Mouse (Mus musculus): ENCODE data around the gene Dscam. TPM values are rescaled to one million over a fixed set of nuclear protein-coding genes. Genes with fewer than 3 reads are reported as not detected.

The Dscam gene
- polyA plus RNA-seq, 1 experiment = under 0.01 TPM

GRCm38 (mm10) chr16:96552680-96553079 is 617.9 kb downstream of the Dscam start:
- TF ChIP-seq TCF3 (IDR thresholded peaks at IDR 0.05; ENCODE audit: insufficient read length, low read depth) (no peak), USF1 (IDR thresholded peaks at IDR 0.05; ENCODE audit: low read depth) (no peak), MYOG (IDR thresholded peaks at IDR 0.05; ENCODE audit: control insufficient read depth in 1 of 3, insufficient read depth in 1 of 3, insufficient read length in 2 of 3, low read depth in 2 of 3) (no peak), POLR2AphosphoS2 (IDR thresholded peaks at IDR 0.05; ENCODE audit: insufficient read length, low read depth) (no peak), REST (IDR thresholded peaks at IDR 0.05; ENCODE audit: insufficient read depth, insufficient read length) (no peak), E2F4 (IDR thresholded peaks at IDR 0.05; ENCODE audit: insufficient read depth) (no peak), POLR2A (IDR thresholded peaks at IDR 0.05; ENCODE audit: insufficient read length, low read depth) (no peak), TCF12 (IDR thresholded peaks at IDR 0.05; ENCODE audit: insufficient read depth, poor library complexity, severe bottlenecking) (no peak), MYOD1 (IDR thresholded peaks at IDR 0.05; ENCODE audit: control insufficient read depth in 1 of 3, insufficient read length in 2 of 3, low read depth in 2 of 3) (no peak)
- H3K4me2 ChIP-seq (ENCODE audit: low read depth) = no peak overlapping the region
- no peak overlapping the region for H3ac ChIP-seq (ENCODE audit: control insufficient read depth, insufficient read length)
- H3K36me3 ChIP-seq (ENCODE audit: control insufficient read depth, insufficient read depth) = no peaks in the 10 kb centered on the region
- no peak overlapping the region for H3K4me3 ChIP-seq
- no peaks in the 10 kb centered on the region for H3K27me3 ChIP-seq (ENCODE audit: control insufficient read depth, insufficient read depth, insufficient read length)
- no peaks in the 10 kb centered on the region for H3K79me2 ChIP-seq (ENCODE audit: control insufficient read depth, insufficient read depth)

DNA sequence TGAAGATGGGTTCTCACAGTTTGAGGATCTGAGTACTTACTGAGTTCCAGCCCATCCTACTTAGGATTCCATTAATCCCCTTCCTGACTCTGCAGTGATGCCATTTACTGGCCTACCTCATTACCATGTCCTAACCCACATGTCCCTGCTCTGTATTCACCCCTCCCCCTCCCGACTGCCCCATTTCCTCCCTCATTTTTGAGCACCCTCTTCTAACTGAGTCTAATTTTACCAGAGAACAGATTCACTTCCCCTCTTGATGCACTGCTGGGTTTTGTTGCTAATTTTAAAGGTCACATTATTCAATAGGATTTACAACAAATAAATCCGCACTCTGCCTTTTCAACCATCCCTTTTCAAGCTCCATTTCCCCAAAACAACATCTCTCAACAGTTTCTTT is 629.5 kb downstream of the Dscam start:
- TF ChIP-seq POLR2AphosphoS2 (IDR thresholded peaks at IDR 0.05; ENCODE audit: insufficient read length, low read depth) (no peak), TCF12 (IDR thresholded peaks at IDR 0.05; ENCODE audit: insufficient read depth, poor library complexity, severe bottlenecking) (no peak), MYOD1 (IDR thresholded peaks at IDR 0.05; ENCODE audit: control insufficient read depth in 1 of 3, insufficient read length in 2 of 3, low read depth in 2 of 3) (no peak), CEBPB (IDR thresholded peaks at IDR 0.05; ENCODE audit: insufficient read depth, poor library complexity, severe bottlenecking) (no peak), USF1 (IDR thresholded peaks at IDR 0.05; ENCODE audit: low read depth) (no peak)
- Histone ChIP-seq H3K4me2 (ENCODE audit: low read depth) (no peak overlapping the region), H3K4me3 (no peak overlapping the region), H3K79me2 (ENCODE audit: control insufficient read depth, insufficient read depth) (no peaks in the 10 kb centered on the region), H3K36me3 (ENCODE audit: control insufficient read depth, insufficient read depth) (no peaks in the 10 kb centered on the region), H3ac (ENCODE audit: control insufficient read depth, insufficient read length) (no peak overlapping the region), H3K27me3 (ENCODE audit: control insufficient read depth, insufficient read depth, insufficient read length) (no peaks in the 10 kb centered on the region)

Other genes starting within 250 kb of the Dscam start
- gene Bace2, start 186.0 kb upstream of the Dscam start, polyA plus RNA-seq (2012; fragmentation: generic; extraction: Trizol) = 0.53 TPM

Measured in myocyte (in vitro differentiated cells).